In genomic region chr9:31452166-31452565, GRCm38 (mm10) we compare ENCODE assay signal across 22 mouse cellular contexts. TPM values are rescaled to one million over a fixed set of nuclear protein-coding genes. Genes with fewer than 3 reads are reported as not detected.
DNase-seq lines count a peak whose midpoint lies in the region; ATAC-seq and TF ChIP-seq lines count a peak whose summit lies in the region.
"Had no signal": no experiment of that assay in that cellular context is flagged by ENCODE, and none has a peak within 500 bp of the region (broad histone marks: within the 10 kb centered on the region; RNA-seq: fewer than 3 reads in every experiment).

No protein-coding gene starts in this region.

- peaks cover 7% of the 10 kb centered on the region for H3K4me1 ChIP-seq in kidney, embryonic 15.5 days
- H3K4me1 ChIP-seq in kidney, embryonic 14.5 days (ENCODE audit: control insufficient read depth, insufficient read depth, low read length): no peaks in the 10 kb centered on the region
- H3K4me1 ChIP-seq: heart, embryonic 12.5 days; hindbrain, embryonic 12.5 days; lung, embryonic 15.5 days; midbrain, embryonic 10.5 days had no signal

- WGBS in kidney, embryonic 15.5 days: 14% methylated on average over 10 of the region's 10 CpGs
- WGBS in kidney, embryonic 14.5 days: 9% methylated on average over 10 of the region's 10 CpGs

- no peaks in the 10 kb centered on the region for H3K9me3 ChIP-seq in kidney, embryonic 15.5 days (replicated peaks)
- no peaks in the 10 kb centered on the region for H3K9me3 ChIP-seq in kidney, embryonic 14.5 days (ENCODE audit: control insufficient read depth, low read length)
- H3K9me3 ChIP-seq: heart, embryonic 12.5 days; hindbrain, embryonic 12.5 days; lung, embryonic 15.5 days; midbrain, embryonic 10.5 days had no signal

- no peak for ATAC-seq in kidney, embryonic 15.5 days (replicated peaks; ENCODE audit: low FRiP score)
- ATAC-seq in kidney, embryonic 14.5 days (ENCODE audit: low FRiP score, low TSS enrichment): no peak
- ATAC-seq in CD4-positive, CD25-positive, alpha-beta regulatory T cell, adult 4 months: no peak
- ATAC-seq: forebrain, embryonic 16.5 days had no signal

- no peaks in the 10 kb centered on the region for H3K79me2 ChIP-seq in myocyte (ENCODE audit: control insufficient read depth, insufficient read depth)

- no peaks in the 10 kb centered on the region for H3K36me3 ChIP-seq in kidney, embryonic 15.5 days
- H3K36me3 ChIP-seq in kidney, embryonic 14.5 days (ENCODE audit: control insufficient read depth, insufficient read depth, low read length): no peaks in the 10 kb centered on the region
- H3K36me3 ChIP-seq in myocyte (ENCODE audit: control insufficient read depth, insufficient read depth): no peaks in the 10 kb centered on the region
- H3K36me3 ChIP-seq: heart, embryonic 12.5 days; hindbrain, embryonic 12.5 days; lung, embryonic 15.5 days; midbrain, embryonic 10.5 days had no signal

- no peak overlapping the region for H3ac ChIP-seq in myocyte (ENCODE audit: control insufficient read depth, insufficient read length)

- peak overlapping the region; percentile 27; the same call in 1 of the 2 replicates for H3K4me2 ChIP-seq in kidney, embryonic 15.5 days
- H3K4me2 ChIP-seq in kidney, embryonic 14.5 days (replicated peaks; ENCODE audit: low read depth, low read length): no peak overlapping the region
- peak overlapping the region; percentile 42 for H3K4me2 ChIP-seq in myocyte (ENCODE audit: low read depth)
- H3K4me2 ChIP-seq: heart, embryonic 12.5 days; hindbrain, embryonic 12.5 days; lung, embryonic 15.5 days had no signal

- TF ChIP-seq POLR2A in myocyte (IDR thresholded peaks at IDR 0.05; ENCODE audit: insufficient read length, low read depth): no peak

- peak; percentile 70 for DNase-seq in adrenal gland, postnatal 14 days
- peak; percentile 41 for DNase-seq in forelimb bud, embryonic 11.5 days (ENCODE audit: low read depth, low spot score)
- no peak for DNase-seq in right cerebral cortex, adult 18-20 months
- DNase-seq: cerebellum, adult 2 months; cerebellum, postnatal 36 days; heart, postnatal 14 days; lung, postnatal 4 days; thymus, postnatal 25 days had no signal

- H3K9ac ChIP-seq in kidney, embryonic 15.5 days: no peak overlapping the region
- H3K9ac ChIP-seq in kidney, embryonic 14.5 days (ENCODE audit: low read depth, low read length): no peak overlapping the region
- H3K9ac ChIP-seq: heart, embryonic 12.5 days; hindbrain, embryonic 12.5 days; liver, embryonic 14.5 days; lung, embryonic 15.5 days had no signal

- H3K27me3 ChIP-seq in kidney, embryonic 15.5 days: no peaks in the 10 kb centered on the region
- H3K27me3 ChIP-seq in kidney, embryonic 14.5 days (ENCODE audit: control insufficient read depth, insufficient read depth, low read length): no peaks in the 10 kb centered on the region
- H3K27me3 ChIP-seq in myocyte (ENCODE audit: control insufficient read depth, insufficient read depth, insufficient read length): peaks cover 10% of the 10 kb centered on the region
- H3K27me3 ChIP-seq: heart, embryonic 12.5 days; hindbrain, embryonic 12.5 days; lung, embryonic 15.5 days had no signal

- H3K4me3 ChIP-seq in kidney, embryonic 15.5 days (replicated peaks): no peak overlapping the region
- no peak overlapping the region for H3K4me3 ChIP-seq in kidney, embryonic 14.5 days (ENCODE audit: low read length)
- H3K4me3 ChIP-seq in myocyte: no peak overlapping the region
- H3K4me3 ChIP-seq: heart, embryonic 12.5 days; hindbrain, embryonic 12.5 days; lung, embryonic 15.5 days; midbrain, embryonic 10.5 days had no signal

- no peak overlapping the region for H3K27ac ChIP-seq in kidney, embryonic 15.5 days
- no peak overlapping the region for H3K27ac ChIP-seq in kidney, embryonic 14.5 days (ENCODE audit: low read depth, low read length)
- H3K27ac ChIP-seq: hindbrain, embryonic 12.5 days; liver, embryonic 14.5 days; lung, embryonic 15.5 days; midbrain, embryonic 10.5 days had no signal

TF ChIP-seq in myocyte, 11 proteins besides CTCF, POLR2A, EP300 and RAD21:
- TF ChIP-seq USF1 (IDR thresholded peaks at IDR 0.05; ENCODE audit: low read depth) (no peak), POLR2AphosphoS2 (IDR thresholded peaks at IDR 0.05; ENCODE audit: insufficient read length, low read depth) (no peak), E2F4 (IDR thresholded peaks at IDR 0.05; ENCODE audit: insufficient read depth) (no peak), MAX (IDR thresholded peaks at IDR 0.05; ENCODE audit: low read depth) (no peak), REST (IDR thresholded peaks at IDR 0.05; ENCODE audit: insufficient read depth, insufficient read length) (no peak), MYOD1 (IDR thresholded peaks at IDR 0.05; ENCODE audit: control insufficient read depth in 1 of 3, insufficient read length in 2 of 3, low read depth in 2 of 3) (no peak), MYOG (IDR thresholded peaks at IDR 0.05; ENCODE audit: control insufficient read depth in 1 of 3, insufficient read depth in 1 of 3, insufficient read length in 2 of 3, low read depth in 2 of 3) (no peak), CEBPB (IDR thresholded peaks at IDR 0.05; ENCODE audit: insufficient read depth, poor library complexity, severe bottlenecking) (no peak), SRF (IDR thresholded peaks at IDR 0.05; ENCODE audit: control insufficient read depth, insufficient read length, low read depth) (no peak), TCF12 (IDR thresholded peaks at IDR 0.05; ENCODE audit: insufficient read depth, poor library complexity, severe bottlenecking) (no peak), TCF3 (IDR thresholded peaks at IDR 0.05; ENCODE audit: insufficient read length, low read depth) (no peak)
TF ChIP-seq in myocyte: peak in this region for 0.

RNA-seq across cellular contexts. Expression of gene Tmem45b, which starts 12.1 kb away (rescaled TPM):
- polyA plus RNA-seq in kidney, embryonic 15.5 days (2015; fragmentation: Nextera tagmentation; extraction: Ambion mirVana): 16.8 and 18.5 TPM in 2 replicates
- polyA plus RNA-seq in kidney, embryonic 14.5 days (2014; fragmentation: Nextera tagmentation; extraction: Ambion mirVana): 10.2 and 11.8 TPM in 2 replicates
- total RNA-seq in adrenal gland, postnatal 14 days (2021): 52.2 and 71.6 TPM in 2 replicates
- polyA plus RNA-seq in myocyte (2012; fragmentation: generic; extraction: Trizol): not detected
- not detected for polyA plus RNA-seq in CD4-positive, CD25-positive, alpha-beta regulatory T cell, adult 4 months (2017; shearing (Covaris generic))
- total RNA-seq: layer of hippocampus, postnatal 10 days; left cerebral cortex, adult 8-10 months had no signal
- polyA plus RNA-seq: heart, embryonic 12.5 days; limb, embryonic 14.5 days; liver, embryonic 14.5 days; midbrain, embryonic 10.5 days; neural tube, embryonic 11.5 days had no signal

Comparison
In these comparisons a context has a peak if more than half of its experiments do, and no peak if none do; other contexts are left out.
1. RNA of gene Tmem45b, which starts 12.1 kb away (polyA plus RNA-seq): 16.8 to 18.5 TPM in kidney, embryonic 15.5 days and 10.2 to 11.8 TPM in kidney, embryonic 14.5 days; not detected in CD4-positive, CD25-positive, alpha-beta regulatory T cell, adult 4 months and not detected in myocyte (single experiment); every median in the first group is over 10 times any median in the second.